Mouse (Mus musculus) layer of hippocampus, postnatal 14 days (tissue): ENCODE results near the gene Trp53rkb. TPM values are rescaled to one million over a fixed set of nuclear protein-coding genes. Genes with fewer than 3 reads are reported as not detected.

Source experiments
- DNase-seq, 2 experiments: peaks; one replicate each; pipeline ENCODE4 v3.0.0; 2021 to 2022; ENCODE audit warnings: low spot score in 2 of 2, mixed read lengths in 1 of 2
- total RNA-seq, 2 experiments: library from RNA; stranded (reverse); gene quantifications; 2 replicates each; pipeline ENCODE4 v1.2.3; 2021

The Trp53rkb gene
- total RNA-seq, 2 experiments from 2014 or later = 5.2 to 6.7 TPM

GRCm38 (mm10) chr2:166828306-166828705, 36.0 kb downstream of the Trp53rkb start:
- no peak for DNase-seq

DNA sequence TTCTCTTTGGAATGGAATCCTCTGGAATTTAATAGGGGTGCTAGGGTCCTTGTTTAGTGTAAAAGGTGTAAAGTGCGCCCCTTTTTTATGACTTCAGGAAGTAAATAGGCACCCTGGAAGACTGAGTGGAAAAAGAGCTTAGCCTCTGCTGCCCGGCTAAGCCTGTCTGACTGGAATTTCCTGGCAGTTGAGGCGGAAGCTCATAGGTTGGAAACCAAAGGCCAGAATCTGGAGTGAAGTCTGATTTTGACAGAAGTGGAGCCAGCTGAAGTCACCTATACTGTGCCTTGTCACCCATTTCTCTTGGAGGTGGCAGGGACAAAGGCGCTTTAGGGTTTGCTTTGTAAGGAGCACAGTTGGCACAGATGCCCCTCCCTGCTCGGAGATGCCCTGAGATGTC, 38.0 kb downstream of the Trp53rkb start:
- no peak for DNase-seq

DNA sequence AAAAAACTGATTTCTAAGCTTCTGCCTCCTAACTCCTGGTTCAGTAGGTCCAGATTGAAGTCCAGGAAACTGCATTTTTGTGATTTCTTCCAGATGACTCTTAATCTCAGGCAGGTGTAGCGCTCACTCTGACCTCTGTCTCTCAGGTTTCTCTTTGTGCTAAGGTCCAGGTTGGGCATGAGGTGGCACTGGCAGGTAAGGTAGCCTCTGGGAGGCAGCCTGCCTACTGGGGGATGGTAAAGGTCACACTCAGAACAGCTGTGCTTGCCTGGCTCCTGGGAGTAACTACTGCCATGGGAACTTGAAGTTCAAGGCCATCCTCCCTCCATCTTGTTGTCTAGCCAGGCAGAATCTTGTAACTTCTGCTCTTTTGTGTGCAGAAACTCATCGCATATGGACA, 41.8 kb downstream of the Trp53rkb start:
- no peak for DNase-seq

DNA sequence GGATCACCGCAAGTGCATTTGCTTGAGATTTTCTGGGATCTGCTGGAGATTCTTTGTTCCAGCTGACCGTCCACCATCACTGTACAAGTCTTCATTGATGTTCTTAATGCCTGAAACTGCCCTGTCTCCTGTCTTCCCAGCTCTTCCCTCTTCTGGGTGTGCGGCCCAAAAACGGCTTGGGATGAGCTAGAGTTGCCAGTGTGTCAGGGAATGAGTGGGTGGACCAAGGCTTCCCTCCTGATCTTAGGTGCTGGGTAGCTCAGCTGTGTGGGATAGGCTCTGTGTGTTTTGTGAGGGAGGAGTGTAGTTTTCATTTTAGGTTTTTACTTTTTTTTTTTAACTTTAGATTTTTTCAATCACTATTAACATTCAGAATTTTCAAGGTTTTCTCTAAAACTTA, 42.5 kb downstream of the Trp53rkb start:
- no peak for DNase-seq

DNA sequence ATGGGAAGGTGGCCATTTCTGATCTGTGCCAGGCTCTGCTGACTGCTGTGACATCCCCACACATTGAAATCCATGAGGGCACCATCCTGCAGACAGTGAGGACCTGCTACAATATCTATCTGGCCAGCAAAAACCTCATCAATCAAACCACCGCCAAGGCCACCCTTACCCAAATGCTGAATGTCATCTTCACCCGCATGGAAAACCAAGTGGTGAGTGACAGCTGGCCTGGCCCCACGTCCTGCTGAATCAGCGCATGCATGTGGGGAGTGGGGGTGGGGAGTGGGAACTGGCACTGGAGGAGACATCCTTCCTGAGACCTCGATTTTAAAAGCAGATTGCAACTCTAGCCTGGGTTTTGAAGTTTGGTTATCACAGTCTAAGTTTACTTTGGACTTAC, 43.2 kb downstream of the Trp53rkb start:
- no peak for DNase-seq

DNA sequence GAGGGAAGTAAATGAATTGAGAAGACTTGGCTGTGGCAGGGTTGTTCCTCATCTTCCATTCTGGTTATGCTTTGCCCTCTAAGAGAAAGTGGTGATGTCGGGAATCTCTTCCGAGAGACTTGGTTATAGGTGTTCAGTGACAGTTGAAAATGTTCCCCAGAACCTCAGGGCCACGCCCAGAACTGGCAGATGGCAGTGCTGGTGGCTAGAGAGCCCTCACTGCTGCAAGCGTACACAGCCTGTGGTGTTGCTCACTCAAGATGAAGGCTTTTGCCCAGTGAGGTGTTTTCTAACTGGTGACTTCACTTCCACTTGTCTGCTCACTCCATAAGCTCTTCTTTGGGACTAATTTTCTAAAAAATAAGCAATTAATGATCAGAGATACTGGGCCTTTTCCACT, 49.5 kb downstream of the Trp53rkb start:
- DNase-seq = no peak

Other genes with a start within 250 kb of the Trp53rkb start
- gene Prex1, start 78.7 kb upstream of the Trp53rkb start, total RNA-seq = 10 to 100 TPM; 88.0 to 89.3 TPM
- gene Arfgef2, start 13.1 kb downstream of the Trp53rkb start, total RNA-seq = 10 to 100 TPM; 44.5 to 46.0 TPM
- 10 to 100 TPM; 51.0 to 56.1 TPM for gene Cse1l, start 113.5 kb downstream of the Trp53rkb start, total RNA-seq
- 10 to 100 TPM; 69.5 to 70.3 TPM for gene Stau1, start 203.8 kb downstream of the Trp53rkb start, total RNA-seq
- 10 to 100 TPM; 29.3 to 30.1 TPM for gene Ddx27, start 222.7 kb downstream of the Trp53rkb start, total RNA-seq